Mouse (Mus musculus) gastrocnemius, adult 18-20 months (tissue): Measurements from ENCODE around the gene Hpcal1. TPM values are rescaled to one million over a fixed set of nuclear protein-coding genes. Genes with fewer than 3 reads are reported as not detected.

ENCODE experiments used
- DNase-seq: peaks from one replicate; pipeline ENCODE4 v3.0.0; 2021; ENCODE audit warnings: low spot score
- long read RNA-seq, 2 experiments: library from polyadenylated mRNA; stranded (forward); transcript quantifications; one replicate each; pipeline ENCODE4 v2.0.0; 2021
- total RNA-seq, 2 experiments: library from RNA; stranded (reverse); gene quantifications; 2 replicates each; pipeline ENCODE4 v1.2.3; 2021

Gene Hpcal1
- total RNA-seq: 1 to 10 TPM; 6.0 to 6.4 TPM
- long read RNA-seq, experiment 1, transcript Hpcal1-201 (4 exons, 1,526 nt): major isoform, 5 of 7 reads
- long read RNA-seq, experiment 1, partial matches to known transcripts: 0 of 7 reads
- long read RNA-seq, experiment 1, other reads (novel, unspliced or antisense): 2 of 7 reads
- long read RNA-seq, experiment 2, partial matches to known transcripts: 0 of 4 reads
- long read RNA-seq, experiment 2, other reads (novel, unspliced or antisense): 1 of 4 reads

DNA sequence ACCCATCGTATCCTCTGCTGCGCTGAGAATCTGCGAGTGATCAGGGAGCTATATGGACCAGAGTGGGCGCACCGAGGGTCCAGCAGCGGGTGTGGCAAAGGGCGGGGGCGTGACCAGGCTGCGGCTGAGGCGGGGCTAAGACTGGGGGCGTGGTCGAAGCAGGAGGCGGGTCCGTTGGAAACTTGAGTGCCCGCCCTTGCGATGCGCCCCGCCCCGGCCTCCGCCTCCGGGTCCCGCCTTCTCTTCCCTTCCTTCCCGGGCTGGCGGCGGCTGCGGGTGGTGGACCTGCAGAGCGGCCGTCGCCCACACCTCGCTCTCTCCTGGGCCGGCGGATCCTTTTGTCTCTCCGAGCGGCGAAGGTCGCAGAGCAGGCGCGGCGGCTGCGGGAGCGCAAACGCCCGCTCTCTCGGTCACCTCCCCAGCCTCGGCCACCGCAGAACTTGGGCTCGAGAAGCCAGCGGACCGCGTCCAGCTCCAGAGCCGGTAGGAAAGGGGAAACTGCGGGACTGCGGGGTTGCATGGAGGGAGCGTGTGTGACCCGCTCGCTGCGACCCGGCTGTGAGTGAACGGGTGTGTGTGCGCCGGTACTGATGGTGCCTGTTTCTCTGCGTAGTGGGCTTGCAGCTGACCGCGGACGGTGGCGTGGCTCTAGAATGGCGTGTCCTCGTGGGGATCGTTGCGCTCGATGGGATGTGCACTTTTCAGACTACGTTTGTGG lies at the start of gene Hpcal1:
Gene Hpcal1, plus strand, starts transcription at position 293 of the 718 bp plus-strand sequence.
- DNase-seq: peak; percentile 95

DNA sequence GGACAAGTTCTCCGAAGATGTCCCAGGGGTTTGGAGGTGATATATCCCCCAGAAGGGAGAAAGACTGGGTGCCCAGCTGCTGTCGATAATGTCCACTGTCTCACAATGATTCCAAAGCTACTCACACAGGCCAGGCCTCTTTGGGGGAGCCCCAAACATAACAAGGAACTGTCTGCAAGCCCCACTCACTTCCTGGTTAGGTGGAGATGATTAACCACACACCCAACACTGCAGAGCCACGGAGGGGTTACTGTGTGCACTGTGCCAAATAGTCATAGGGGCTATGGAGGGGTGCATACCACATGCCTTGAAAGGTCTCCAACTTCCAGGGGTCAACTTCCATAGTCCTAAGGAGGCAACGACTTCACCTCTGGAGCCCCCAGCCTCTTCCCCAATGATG lies 49.4 kb upstream of the Hpcal1 start:
- DNase-seq: no peak

DNA sequence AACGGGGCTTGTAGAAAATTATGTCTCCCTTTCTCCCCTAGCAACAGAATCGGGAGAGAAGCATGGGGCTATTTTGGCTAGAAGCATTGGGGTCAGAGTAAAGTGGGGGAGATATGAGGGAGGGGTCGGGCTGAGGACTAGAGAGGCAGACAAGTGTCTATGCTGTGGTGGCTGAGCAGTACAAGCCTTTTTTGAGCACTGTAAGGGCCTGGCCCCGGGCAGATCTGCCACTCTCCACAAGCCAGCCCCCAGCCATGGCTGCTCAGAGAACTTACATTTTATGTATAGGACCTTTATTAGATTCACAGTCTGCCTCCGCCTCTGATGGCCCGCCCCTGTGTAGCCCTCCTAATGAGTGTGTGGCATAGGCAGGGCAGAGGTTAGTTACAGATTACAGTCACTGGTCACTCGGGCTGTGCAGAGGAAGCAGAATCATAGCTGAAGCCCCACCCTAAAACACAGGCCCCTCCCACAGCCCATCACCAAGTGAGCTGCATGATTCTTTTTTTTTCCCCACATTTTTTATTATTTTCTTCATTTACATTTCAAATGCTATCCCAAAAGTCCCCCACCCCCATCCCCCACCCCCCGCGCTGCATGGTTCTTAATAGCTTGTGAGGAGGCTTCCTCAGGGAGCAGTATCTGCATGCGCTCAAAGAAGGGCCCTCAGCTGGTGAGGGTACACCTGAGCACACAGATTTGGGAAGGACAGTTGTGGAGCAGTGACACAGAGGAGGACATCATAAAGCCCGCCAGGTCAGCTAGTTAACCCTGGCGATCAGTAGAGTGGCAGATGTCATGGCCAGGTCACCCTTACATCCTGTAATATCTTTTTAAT lies 46.1 kb upstream of the Hpcal1 start:
- no peak for DNase-seq

DNA sequence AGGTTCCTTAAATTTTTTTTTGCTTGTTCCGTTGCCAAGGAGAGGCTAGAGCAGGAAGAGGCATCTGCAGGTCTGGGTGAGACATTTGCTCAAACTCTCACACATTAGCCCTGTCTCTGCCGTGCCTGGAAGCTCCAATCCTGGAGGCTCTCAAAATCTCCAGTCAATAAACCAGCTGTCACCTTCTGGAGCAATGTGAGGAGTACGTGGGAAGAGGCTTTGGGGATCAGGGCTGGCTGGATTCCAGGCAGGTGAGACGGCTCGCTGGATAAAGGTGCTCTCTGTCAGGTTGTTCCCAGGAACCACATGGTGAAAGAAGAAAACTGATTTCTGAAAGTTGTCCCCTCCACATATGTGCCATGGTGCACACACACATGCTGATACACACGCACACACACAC lies 44.2 kb upstream of the Hpcal1 start:
- no peak for DNase-seq

GRCm38 (mm10) chr12:17651223-17652095 lies 39.2 kb upstream of the Hpcal1 start:
- DNase-seq: no peak

GRCm38 (mm10) chr12:17652216-17653050 lies 38.2 kb upstream of the Hpcal1 start:
- DNase-seq: no peak

DNA sequence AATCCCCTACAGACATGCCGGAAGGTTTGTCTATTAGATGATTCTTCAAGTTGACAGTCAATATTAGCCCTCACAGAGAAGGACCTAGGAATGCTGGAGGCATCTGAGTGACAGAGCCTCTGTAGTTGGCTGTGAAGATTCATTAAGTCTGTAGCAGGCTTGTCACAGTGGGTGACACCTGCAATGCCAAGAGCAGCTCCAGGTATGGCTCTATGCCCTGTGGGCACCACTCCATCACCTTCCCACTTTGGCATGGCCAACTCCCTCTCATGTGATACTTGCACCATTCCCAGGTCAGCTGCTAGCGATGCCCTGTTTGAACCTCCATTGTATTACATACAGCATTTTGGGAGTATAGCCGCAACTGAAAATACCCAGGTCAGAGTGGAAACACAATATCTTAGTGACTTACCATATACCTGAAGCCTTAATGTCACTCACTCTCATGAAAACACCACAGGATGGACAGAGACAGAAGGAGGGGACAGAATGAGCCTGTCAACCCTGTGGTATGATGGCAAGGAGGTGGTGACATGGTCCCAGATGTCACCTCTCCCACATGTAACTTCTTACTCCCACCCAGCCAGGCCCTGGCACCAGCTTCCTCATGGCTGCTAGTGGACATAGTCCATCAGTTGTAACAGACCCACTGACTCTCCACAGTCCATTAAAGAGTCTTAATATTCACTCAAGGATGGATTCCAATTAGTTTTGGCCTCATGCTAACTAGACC lies 37.4 kb upstream of the Hpcal1 start:
- DNase-seq: no peak

DNA sequence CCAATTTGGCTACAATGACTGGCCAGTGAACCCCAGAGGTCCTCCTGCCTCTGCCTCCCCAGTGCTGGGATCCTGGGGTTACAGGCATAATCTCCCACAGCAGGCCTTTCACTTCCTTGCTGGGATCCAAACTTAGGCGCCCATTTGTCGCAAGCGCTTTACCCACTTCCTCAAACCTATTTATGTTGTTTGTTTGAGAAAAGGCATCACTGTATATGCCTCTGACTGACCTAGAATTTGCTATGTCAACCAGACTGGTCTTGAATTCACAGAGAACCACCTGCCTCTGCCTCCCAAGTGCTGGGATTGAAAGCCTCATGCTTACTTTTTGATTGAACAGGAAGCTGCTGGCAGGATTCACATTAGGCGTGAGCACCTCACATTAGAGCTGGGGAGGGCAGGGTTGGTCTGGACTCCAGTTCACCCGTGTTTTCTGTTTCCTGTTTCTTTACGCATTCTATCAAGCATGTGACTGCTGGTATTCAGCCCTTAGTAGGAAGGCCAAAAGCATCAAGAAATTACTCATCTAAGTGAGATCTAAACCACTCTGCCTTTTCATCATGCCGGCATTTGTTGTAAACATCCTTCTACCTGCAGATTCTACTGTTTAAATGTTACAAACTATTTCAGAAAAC lies 33.0 kb upstream of the Hpcal1 start:
- DNase-seq: no peak

DNA sequence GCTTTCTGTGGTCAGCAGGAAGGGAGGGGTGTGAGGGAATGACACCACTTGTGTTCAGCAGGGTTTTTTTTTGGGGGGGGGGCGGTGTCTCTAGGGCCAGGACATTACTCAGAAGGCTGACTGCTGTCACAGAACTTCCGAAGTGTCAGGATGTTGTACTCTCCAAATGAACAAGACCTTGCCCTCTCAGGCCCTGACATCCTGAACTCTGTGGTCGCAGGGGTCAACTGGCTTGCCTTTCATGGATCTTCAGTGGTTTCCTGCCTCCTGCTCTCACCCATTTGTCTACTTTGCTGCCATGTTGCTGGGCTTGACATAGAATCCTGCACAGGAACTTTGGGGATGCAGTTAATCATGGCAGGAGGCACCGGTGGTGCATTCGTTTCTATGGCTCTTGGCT lies 32.1 kb upstream of the Hpcal1 start:
- no peak for DNase-seq

DNA sequence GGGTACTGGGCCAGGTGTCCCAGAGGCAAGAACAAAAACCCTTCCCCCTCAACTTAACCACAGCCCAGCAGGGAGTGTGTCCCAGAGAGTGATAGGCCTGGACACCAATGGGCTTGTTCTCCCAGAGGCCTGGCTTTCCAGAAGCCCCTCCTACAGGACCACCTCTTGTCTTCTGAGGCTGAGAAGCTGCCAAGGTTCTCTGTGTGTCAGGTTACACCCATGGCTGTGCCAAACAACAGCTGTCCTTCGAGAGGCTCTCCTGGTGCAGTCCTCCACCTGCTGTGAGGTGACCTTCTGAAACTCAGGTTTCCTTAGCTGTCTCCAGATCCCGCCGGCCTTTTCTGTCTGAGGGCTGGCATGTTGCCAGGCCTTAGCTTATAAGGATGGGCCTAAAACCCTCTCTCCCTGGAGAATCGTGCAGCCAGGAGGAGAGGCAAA lies 29.2 kb upstream of the Hpcal1 start:
- no peak for DNase-seq

DNA sequence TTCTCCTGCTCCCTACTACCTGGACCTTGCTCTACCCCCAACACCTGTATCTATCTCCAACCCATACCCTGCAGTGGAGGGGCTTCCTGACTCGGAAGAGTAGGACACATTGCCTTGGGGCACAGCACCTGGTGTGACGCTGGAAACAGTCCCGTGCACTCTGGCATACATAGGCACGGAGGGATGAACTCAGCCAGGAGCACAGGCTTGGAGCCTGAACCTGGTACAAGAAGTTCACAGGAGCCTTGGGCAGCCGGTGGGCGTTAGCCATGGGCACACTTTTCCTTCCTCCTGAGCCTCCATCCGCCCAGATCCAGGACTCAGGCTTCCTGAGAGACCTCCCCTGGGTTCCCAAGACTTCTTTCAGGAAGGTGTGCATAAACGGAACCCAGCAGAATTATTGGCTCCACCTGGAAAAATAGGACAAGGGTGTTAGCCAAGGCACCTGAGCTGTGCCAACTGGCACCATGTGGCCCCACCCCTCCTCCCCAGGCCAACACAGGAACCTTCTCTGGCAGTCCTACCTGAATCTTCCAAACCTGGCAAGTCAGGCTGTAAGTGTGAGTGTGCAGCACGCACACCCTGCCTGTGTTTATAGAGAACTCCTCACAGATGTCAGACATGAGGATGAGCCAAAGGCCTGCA lies 26.5 kb upstream of the Hpcal1 start:
- DNase-seq: no peak

GRCm38 (mm10) chr12:17665906-17666326 lies 24.7 kb upstream of the Hpcal1 start:
- no peak for DNase-seq

GRCm38 (mm10) chr12:17666616-17667015 lies 24.0 kb upstream of the Hpcal1 start:
- DNase-seq: no peak

GRCm38 (mm10) chr12:17673729-17674128 lies 16.9 kb upstream of the Hpcal1 start:
- no peak for DNase-seq

DNA sequence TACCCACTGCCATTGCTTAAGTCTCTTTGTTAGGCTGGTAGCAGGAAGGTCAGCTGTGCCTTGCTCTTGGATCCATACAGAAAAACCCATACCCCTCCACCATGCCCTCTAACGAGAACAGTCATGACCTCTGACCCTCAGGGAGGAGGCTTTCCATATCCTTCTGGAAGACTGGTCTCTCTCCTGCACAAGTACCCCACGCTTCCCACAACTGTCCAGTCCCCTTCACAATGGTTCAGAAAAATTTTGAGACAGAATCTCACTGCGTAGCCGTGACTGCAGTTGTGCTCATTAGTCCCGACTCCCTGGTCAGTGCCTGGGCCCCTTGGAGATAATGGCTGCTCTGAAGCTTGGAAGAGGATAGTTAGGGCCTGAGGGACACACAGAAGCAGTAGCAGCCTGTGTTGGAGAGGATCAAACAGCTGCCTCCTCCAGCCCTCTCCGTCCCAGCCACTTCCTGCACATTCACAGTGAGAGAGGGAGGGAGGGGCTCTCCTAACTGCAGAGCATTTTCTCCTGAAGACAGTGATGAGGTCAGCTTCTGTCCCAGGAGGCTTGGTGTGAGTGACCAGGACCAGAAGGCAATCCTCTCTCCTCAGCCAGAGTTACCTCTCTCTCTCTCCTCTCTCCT lies 16.4 kb upstream of the Hpcal1 start:
- DNase-seq: no peak

DNA sequence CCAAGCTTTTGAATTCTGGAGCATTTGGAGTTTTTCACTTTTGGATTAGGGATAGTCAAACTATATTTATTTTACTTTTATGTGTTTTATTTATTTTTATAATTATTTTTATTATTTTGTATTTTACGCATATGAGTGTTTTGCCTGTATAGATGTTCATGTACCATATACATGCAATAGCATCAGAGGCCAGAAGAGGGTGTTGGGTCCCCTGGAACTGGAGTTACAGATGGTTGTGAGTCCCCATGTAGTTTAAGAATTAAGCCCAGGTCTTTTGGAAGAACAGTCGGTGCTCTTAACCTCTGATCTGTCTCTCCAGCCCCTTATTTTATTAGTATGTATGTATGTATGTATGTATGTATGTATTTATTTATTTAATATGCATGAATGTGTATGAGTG lies 12.9 kb upstream of the Hpcal1 start:
- no peak for DNase-seq

GRCm38 (mm10) chr12:17679571-17679970 lies 11.1 kb upstream of the Hpcal1 start:
- no peak for DNase-seq

GRCm38 (mm10) chr12:17682161-17682560 lies 8.5 kb upstream of the Hpcal1 start:
- DNase-seq: no peak
